Mouse (Mus musculus): Measurements from ENCODE around the gene Zc2hc1c.

- TF ChIP-seq CTCF (IDR thresholded peaks at IDR 0.05; ENCODE audit: control insufficient read depth, insufficient read depth, insufficient replicate concordance, low read depth, low read length) (no peak), POLR2A (IDR thresholded peaks at IDR 0.05; ENCODE audit: control insufficient read depth, low read depth, low read length) (no peak)
These were observed 50.4 kb downstream of the Zc2hc1c start for GRCm38 (mm10) chr12:85338815-85339214.
